Mouse (Mus musculus) CD4-positive helper T cell, adult 2 months (primary cell): ENCODE measurements around the gene Neu3.

Experiments used
- DNase-seq: peaks from one replicate; pipeline ENCODE4 v3.0.0-alpha.2; 2012; ENCODE audit warnings: low read depth, missing footprints, low spot score

Neu3 gene

DNA sequence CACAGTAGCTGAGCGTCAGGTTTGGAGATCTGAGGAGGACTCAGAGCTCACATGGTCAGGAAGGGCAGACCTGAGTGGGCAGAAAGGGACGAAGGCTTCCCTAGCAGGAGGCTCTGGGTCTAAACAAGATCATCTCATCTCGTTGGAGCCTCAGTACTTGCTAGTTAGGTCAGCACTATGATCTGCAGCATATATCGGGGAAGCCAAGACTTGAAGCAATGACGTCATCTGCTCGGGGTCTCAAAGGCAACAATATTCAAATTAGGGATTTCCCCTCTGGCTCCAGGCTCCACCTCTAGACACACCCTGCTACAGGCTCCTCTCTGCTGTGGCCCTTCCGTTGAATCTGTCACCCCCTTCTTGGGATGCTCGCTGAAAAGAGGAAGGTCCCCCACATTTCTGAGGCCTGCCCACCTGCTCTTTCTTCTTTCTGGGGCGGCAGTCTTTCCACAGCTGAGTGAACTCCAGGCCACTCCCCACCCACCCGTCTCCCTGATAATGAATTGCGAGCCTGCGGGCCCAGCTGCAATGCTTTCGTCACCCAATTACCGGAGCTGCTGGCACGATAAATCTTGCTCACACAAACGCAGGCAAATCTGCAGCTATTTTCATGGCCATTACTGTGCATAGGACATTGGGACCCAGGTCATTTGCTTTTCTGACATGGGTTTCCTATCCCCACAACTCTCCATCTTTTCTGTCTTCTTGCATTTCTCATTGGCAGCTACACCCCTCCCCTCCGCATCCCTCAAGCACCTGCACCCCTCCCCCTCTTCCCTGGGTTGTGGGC is 32.8 kb downstream of the Neu3 start:
- DNase-seq: peak; percentile 49

DNA sequence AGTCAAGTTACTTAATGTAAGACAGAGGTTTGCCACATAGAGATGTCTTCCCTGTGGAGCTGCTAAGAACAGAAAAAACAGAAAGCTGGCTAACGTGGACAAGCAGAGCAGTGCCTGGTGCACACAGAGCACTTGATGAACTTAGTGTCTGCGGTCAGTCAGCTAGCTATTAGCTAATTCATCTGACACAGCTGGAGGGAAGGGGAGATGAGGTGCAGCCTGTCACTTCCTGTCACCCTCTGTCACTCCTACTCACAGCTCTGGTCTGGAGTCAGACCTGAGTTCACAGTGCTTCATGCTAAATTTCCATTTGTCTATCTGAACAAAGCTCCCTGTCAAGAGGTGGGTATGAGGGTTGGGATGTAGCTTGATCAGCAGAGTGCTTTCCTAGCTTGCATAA is 34.1 kb downstream of the Neu3 start:
- DNase-seq: peak; percentile 16

DNA sequence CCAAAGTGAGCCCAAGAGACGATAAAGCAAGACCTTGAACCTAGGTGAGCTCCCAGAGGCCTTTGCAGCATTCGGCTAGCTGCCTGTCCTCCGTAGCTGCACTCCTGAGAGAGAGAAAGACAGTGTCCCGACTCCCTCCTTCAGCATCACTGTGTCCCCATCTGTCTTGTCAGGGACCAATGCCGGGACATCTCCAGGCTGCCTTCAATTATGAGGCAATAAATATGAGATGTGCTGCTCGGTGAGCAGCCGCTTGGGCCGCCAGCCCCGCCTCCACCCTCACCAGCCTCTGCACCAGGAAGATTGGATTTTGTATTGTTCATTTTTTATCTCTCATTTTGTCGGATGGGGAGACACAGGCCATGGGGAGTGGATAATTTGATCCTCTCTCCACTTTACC is 37.4 kb downstream of the Neu3 start:
- DNase-seq: no peak

DNA sequence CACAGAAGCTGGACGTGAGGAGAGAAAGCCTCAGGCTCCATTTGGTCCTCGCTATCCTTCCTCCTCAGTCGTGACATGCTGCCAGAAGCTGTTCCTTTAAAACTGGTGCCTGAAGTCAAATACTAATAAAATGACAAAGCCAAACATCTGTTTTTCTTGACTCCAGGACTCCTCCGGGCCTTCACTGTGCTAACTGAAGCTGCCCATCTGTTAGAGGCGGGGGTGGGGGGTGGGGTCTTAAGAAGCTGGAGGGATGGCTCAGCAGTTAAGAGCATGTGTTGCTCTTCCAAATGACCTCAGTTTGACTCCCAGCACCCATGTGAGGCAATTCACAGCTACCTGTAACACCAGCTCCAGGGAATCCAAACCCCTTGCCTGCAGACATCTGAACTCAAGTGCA is 39.7 kb downstream of the Neu3 start:
- DNase-seq: no peak

DNA sequence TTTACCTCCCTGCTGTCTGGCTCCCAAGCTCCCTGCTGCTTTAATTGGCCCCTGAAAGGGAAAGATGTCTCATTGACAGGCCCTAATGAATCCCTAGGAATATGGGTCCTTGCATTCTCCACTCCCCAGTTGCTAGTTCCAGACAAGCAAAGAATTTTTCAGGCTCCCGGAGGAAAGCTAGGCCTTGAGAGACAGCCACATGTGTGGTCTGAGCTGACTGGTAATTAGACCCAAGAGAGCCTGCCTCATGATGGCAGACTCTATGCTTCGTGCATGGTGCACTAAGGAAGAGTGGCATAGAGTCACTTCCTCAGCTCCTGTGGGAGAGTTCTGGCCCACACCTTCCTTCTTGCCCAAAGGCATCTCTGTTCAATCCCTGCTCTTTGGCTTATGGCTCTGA is 40.3 kb downstream of the Neu3 start:
- no peak for DNase-seq

DNA sequence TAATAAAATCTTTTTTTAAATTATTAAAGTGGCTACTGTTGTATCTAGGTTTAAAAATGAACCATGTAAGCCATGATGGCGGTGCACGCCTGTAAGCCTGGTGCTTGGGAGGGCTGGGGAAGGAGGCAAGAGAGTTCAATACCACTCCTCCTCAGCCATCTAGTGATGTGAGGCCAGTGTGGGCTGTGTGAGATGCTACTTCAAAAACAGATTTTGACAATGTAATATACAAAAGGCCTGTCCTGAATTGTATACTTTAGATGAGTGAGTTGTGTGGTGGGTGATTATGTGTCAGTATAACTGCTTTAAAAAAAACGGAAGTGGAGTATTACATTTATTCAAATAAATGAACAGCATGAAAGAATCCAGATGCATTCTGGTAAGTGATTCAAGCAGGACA is 41.4 kb downstream of the Neu3 start:
- no peak for DNase-seq

DNA sequence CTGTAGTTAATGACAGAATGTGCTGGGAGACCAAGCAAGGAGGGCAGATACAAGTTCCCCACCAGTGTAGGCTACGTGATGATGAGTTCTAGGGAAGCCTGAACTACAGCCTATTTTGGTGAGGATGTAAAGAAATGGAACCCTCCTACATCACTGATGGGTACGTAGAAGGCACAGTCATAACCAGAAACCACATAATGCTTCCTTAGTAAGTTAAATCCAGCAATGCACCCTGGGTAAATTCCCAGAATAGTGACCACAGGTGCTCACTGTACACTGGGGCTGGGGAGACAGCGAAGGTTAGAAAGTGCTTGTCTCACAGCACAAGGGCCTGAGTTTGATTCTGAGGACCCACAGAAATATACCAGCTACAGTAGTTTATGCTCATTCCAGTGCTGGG is 42.7 kb downstream of the Neu3 start:
- peak; percentile 8 for DNase-seq

DNA sequence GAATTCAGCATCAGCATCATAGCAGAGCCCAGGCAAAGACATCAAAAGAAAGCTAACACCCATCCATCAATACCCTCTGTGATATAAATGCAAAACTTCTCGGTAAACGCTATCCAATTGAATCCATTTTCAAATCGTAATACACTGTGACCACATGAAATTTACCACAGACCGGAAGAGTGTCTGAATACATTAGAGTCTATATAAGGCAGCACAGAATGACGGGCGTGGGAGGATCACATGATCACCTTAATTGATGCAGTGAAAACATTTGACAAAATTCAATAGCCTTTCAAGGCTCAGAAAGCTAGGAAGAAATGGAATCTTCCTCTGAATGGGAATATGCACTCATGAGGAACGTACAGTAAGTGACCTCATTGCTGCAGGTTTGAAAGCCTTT is 44.8 kb downstream of the Neu3 start:
- peak; percentile 40 for DNase-seq

DNA sequence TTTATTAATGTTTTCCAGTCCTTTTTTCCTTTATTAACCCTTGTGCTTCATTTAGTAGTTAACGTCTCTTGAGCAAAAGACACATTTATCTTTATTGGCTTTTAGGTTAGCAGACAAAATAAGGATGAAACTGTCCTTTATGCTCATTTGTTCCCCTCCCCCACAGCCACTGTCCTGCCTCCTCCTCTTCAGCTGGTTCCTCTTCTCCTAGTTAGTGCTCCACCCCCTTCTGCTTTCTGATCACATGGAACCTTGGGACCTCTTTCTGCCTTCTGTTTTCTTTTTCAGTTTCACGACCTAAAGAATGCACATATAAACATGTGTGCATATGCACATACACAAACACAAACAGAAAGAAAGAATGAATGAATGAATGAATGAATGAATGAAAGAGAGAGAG is 46.3 kb downstream of the Neu3 start:
- DNase-seq: no peak

DNA sequence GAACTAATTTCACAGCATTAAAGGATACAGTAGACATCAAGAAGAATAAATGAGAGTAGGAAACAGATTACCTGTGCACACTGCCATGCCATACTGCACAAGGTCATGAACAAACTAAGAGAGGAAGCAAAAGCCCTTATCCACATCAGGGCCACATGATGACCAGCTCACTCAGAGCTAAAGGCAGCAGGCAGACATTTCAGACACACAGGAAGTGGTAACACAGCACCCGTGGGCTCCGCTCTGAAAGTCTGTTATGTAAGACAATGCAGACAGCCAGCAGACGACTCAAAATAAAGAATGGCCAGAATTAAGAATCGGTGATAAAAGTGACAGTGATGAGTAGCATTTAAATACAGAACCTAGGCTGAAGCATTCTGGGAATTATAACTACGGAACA is 46.8 kb downstream of the Neu3 start:
- DNase-seq: peak; percentile 26

DNA sequence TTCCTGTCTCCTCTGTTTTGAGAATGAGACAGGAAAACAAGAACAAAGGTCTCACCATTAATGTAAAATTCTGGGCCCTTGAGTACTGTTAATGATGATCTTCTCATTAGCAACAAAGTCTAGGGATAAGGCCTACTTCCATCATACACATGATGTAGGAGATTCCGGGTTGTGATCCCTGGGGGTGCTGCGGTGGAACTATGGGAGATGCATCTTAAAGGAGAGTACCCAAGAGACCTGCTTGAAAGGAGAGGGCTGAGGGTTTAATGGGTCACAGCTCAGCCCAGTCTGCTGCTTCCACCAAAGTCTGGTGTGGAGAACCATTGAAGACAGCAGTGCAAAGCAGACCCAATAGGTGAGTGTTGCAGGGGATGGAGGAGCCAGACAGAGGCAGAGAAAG is 65.0 kb downstream of the Neu3 start, which contains the start of gene Olfr521:
Gene Olfr521, plus strand, starts transcription at position 301 of the 400 bp plus-strand sequence.
- DNase-seq: no peak
